Mouse (Mus musculus) MN1 (cell line): ENCODE data around the gene Acan.

Experiments
- DNase-seq: peaks from one replicate; pipeline ENCODE4 v3.0.0-alpha.2; 2016; ENCODE audit warnings: low spot score

Gene Acan

DNA sequence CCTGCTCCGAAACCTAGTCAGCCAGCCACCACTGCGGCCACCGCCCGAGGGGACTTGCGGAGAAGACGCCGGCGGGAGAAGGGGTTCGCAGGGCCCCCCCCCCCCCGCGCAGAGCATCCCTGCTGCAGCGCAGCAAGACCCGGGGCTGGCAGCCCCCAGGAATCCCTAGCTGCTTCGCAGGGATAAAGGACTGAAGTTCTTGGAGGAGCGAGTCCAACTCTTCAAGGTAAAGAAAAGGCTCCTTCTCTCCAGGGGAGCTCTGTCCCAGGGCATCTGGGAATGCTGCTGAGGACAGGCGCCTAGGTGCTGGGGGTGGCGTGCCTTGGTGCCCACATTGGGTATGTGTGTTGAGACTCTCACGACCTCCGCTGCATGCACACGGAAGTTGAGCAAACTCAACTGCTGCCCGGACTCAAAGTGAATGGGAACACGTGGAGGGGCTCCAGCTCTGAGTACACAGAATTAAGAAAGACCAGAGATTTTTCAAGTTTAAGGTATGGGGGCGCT lies at the start of gene Acan:
TSS of gene Acan (plus strand) at position 101 of the 507 bp plus-strand sequence.
- no peak for DNase-seq

DNA sequence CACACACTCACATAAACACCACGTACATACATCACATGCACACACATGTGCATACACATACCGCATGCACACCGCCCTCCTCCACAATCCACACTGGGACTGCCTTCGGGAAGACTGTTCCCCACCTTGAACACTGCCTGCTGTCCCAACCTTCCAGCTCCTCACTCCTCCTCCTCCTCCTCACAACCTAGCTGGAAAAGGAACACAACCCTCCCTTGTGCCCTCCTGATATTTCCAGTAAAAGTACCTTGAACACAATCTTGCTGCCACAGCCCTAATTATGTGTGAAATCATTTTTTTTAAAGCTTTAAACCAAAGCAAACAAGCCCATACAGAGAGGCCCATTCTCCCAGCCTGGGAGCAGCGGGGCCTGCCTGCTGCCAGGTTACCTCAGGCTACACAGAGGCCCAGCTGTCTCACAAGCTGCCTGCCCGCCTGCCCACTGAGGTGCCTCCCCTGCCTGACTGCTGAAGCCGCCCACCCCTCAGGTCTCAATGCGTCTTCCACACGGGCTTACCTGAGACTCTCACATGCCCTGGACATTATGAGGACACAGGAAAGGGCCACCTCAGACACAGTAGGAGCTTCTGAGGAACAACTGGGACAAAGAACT lies 31.9 kb upstream of the Acan start:
- DNase-seq = no peak

DNA sequence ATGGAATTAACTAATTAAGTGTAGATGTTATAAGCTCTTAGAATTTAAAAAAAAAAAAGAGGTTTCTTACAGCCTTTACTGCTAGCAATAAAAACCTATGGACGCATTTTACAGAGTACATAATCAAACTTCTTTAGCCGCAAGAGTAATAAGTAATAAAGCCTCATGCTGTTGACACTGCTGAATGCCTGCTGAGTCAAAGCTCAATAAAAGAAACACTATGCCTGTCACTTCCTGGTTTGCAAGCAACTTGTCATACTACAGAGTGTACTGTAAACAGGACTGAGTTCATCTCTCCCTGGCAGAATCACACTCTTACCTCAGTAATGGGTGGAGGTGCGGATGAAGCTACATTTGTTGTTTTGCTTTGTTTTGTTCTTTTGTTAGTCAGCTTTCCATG lies 24.1 kb upstream of the Acan start:
- no peak for DNase-seq

DNA sequence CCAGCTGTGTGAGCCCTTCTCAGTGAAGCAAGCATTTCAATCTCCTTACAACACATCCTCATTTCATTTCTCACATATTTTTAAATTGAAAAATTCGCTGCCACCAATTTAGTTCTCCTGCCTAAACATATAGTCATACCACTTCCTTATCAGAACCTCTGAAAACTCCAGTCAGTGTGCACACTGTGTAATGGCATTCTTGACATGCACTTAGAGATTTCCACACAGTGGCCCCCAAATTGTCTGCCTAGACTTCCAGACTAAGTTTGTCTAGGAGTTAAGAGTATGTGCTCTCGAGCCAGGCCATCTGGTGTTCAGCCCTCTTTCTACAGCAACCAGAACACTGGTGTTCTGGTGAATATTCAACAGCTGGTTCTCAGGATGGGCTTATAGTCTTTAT lies 19.5 kb upstream of the Acan start:
- no peak for DNase-seq

DNA sequence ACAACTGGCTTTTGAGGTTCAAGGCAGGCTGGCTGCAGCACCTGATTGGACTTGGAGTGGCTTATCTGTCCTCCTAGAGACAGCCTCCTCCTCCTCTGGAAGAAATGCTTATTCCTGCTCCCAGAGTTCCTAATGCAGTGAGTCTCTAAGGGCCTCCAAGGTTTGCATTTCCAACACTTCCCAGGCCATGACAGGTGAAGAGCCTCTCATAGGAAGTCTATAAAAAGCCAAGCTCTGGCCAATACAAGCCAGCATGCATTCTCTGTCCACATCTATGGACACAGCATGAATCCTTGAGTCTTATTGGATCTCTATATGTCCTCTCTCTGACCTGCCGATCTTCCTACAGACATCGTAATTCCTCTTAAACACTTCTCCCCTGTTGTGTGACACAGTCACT lies 18.8 kb upstream of the Acan start:
- DNase-seq = no peak

DNA sequence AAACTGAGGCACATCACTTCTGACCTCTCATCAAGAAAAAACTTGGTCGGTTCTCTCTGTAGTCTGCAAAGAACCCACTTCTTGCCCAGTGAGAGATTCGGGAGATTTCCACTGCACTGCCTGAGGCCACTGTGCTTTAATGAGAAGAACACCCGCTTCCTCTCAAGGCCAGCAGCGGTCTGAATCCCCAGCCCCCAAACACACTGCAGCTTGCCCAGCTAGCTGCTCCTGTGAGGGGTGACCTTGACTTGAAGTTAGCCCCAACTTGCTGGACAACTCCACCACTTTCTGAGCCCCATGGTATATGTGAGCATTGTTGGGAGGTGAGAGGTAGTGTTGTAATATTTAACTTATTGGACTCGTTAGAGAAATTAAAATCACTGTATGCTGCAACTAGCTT lies 1.2 kb upstream of the Acan start:
- no peak for DNase-seq

DNA sequence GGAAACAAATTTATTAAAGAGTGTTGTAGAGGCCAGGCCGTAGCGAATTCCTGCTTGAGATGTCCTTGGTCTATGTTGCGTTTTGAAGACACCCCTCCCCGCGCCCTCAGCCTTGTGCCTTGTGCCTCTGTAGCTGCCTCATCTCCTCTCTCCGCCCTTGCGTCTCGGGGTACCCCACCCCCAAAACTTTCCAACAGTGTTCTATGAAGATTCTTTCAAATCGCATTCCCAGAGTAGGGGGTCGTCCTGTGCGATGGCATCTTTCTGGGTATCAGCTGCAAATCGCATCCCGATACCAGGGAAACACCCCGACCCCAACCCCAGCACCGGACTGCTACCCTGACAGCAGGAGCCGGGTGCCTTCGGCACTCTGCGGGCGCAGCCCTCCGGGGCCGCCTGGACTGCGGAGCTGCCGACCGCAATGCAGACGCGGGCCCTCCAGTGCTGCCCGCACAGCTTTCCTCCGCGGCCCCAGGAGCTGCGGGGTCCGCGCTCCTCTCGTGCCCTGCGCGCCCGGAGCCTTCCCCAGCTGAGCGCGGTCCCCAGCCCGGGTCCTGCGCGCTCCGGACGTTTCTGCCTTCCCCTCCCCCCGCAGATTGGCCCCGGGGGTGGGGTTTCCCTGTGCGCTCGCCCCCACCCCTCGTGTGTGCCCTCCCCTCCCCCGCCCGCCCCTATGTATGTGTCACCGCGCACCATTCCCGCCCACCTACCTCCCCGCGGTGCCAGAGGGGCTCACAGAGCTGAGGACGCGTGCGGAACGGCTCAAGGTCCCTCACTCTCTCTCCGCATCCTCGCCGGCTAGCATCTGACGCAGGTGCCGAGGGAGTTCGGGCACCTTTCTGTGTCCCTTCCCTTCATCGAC lies 531 bp upstream of the Acan start:
- no peak for DNase-seq

DNA sequence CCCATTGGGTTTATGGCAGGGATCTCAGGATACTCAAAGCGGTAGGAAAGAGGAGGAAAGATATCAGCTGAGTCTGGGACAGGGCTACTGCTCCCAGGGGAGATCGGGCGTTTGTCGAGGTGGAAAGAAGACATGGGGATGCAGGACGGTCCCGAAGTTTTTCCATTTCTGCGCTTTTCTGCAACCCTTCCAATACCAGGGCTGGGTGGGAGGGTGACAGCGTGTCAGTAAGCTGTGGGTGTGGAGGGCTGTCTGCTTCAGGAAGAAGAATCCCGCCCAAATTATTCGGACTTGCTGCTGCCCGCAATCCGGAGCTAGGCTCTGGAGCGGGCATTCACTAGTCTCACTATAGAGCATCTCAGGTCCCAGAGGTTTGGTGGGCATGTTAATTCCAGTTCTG lies 828 bp downstream of the Acan start:
- DNase-seq = no peak

DNA sequence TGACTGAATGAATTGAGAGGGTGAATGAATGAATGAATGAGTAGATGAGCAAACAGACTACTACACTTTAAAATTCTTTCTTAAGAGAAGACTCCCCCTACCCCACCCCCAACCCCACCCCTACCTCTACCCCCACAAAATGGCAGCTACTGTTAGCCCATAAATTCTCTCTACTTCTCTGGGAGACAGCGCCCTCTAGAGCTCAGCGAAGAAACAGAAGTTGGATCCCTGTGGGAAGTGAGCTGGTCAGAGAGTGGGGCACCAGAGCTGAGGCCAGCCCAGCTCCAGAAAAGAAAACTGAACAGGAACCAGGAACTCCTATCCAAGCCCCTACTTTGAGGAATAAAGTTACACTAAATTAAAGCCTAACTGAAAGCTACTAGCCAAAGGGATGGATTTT lies 5.3 kb downstream of the Acan start:
- no peak for DNase-seq

DNA sequence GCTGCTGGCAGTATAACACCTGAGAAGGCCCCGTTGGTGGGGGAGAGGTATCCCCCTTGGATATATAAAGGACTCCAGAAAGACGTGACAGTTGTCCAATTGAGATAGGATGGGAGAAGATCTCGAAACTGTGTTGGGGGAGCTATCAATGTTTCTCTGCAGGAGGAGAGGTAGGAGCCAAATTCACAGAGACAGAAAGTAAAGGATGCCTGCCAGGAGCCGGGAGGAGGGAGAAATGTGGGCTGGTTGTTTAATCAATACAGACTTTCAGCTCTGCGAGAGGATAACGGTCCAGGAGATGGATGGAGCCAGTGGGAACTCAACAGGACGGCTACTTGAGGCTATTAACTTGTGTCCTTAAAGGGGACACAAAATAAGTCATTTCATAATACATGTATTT lies 14.2 kb downstream of the Acan start:
- no peak for DNase-seq

DNA sequence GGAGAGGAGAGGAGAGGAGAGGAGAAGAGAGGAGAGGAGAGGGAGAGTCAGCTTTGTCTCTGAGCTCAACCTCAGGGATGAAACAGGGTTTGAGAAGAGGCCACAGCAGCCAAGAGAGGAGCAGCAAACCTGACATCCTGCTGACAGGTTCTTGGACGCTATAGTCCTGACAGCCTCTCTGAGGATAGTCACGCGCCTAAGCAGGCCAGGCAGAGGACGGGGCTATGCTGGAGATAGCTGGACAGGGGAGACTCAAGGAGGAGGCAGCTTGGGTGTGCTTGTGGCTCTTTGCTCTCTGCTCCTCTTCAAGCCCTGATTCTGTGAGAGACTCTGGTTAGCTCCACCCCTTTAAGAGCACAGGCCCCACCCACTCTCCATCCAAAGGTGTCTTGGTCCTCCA lies 14.9 kb downstream of the Acan start:
- no peak for DNase-seq

DNA sequence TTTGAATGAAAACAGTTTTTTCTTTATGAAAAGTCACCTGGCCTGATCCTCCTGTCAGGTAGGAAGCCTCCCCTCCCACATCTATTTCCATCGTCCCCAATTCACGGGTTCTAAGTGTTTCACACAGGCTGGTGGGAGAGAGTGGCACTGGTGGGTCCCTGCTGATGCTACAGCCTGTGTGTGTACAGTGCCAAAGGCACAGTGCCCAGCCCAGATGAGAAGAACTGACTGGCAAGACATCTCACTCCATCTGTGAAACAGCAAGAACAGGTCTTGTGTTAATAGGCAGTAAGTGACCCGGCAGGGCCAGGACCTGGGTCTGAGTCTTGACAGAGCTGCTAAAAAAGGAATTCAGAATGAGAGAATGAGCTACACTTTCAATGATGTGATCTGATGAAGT lies 25.9 kb downstream of the Acan start:
- no peak for DNase-seq

DNA sequence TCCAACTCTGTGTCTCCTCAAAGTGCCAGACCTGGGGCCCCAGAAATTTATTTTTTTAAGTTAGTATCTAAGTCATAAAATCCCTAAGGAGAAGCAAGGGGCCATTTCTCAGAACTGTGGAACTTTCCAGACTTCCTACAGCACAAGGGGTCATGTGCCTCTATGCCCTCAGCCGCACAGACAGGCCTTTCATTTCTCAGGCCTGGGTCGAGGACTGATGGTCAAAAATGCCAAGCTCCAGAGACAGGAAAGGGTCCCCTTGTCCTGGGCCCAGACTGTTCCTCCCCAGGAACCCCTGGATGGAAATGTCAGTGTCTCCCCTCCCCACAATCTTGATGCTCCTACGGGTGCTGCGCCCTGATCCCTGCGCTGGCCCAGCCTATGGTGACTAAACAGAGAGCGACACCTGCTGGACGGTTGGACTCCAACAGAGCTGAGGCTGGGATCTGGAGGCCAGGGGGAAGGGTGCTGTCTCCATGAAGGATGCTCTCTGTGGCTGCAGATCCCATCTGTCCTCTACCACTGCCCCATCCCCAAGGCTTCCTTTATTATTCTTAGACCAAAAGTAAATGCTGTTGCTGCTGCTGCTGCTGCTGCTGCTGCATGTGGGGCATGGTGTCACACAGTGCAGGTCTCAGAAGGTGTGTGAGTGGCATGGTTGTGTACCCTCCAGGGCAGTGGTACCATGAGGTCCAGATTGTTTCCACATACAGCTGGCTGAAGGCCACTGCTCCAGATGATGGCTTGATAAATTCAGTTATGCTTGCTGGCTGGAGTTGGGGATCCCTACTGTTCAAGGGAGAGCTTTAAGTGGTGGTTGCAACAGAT lies 27.5 kb downstream of the Acan start:
- peak; percentile 55 for DNase-seq

DNA sequence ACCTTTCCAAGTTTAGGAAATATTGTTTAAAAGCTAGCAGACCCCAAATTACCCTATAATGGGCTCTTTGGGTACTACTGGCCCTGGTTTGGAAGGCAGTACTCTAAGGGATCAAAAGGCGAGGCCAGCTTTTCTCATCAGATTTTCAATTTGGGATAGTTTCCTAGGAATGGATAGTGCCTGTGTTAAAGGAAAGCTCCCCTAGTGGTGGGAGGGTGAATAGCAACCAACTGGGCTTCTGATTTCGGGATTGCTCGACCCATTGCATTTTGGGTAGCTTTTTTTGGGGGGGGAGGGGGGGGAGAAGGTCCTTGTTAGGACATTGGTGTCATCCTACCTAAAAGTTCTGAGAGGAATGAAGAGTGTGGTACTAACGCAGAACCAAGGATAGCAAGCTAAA lies 35.8 kb downstream of the Acan start:
- no peak for DNase-seq

DNA sequence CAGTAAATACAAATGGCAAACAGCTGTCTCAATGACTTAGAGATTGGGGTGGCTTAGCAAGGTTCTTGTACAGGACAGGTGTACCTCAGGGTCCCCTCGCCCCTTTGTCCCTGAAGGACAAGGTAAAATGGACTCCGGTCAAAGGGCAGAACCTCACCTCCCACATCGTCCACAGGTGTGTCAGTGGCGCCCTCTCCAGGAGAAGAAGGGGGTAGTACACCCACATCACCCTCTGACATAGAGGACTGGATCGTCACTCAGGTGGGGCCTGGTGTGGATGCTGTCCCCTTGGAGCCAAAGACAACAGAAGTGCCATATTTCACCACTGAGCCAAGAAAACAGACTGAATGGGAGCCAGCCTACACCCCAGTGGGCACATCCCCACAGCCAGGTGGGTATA lies 43.2 kb downstream of the Acan start:
- no peak for DNase-seq

DNA sequence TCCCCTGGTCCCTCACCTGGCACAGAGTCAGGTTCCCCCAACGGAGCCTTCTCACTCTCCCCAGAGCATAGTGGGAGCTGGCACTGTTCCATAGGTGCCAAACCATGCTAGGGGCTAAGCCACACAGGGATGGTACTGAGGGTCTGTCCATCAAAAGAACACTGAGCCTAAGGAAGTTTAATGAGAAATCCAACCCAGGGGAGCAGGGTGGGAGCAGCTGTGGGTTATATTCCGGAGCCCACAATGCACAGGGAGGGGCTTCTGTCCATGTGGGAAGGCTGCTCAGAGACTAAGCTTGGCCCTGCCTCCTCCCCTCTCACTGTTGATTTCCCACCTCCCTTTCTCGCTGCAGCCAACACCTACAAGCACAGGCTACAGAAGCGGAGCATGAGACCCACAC lies 60.6 kb downstream of the Acan start:
- no peak for DNase-seq

DNA sequence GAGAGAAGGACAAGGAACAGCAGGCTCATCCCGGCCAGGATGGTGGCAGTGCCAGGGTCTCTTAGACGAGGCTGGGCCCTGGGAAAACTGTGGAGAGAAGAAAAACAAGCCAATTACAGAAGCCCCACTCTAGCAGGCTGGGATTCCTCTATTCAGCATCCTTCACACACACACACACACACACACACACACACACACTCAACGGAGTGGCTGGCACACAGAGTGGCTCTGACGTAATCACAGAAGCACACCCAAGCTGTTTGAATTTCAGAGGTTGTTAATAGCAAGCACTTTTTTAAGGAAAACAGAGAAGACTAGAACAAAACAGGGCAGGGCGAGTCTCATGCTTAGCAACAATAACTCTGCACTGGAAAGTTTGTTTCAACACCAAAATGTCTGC lies 70.2 kb downstream of the Acan start:
- DNase-seq = no peak

DNA sequence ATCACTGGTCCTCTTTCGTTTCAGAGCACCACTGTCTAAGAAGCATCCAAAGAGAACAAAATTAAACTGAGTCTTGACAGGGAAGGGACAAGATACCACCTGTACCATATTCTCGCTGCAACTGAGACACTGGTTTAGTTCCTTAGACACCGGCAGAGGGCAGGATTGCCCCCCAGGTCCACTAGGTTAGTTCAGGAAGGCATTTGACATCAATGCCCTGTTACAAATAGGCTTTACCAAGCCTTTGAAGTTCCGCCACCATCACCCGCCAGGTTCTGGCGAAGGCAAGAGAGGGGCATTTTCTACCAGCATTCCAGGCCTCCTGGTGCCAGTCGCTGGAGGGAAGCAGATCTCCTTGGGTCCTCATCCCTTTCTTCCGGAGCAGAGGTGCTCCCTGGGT lies 76.6 kb downstream of the Acan start:
- no peak for DNase-seq

DNA sequence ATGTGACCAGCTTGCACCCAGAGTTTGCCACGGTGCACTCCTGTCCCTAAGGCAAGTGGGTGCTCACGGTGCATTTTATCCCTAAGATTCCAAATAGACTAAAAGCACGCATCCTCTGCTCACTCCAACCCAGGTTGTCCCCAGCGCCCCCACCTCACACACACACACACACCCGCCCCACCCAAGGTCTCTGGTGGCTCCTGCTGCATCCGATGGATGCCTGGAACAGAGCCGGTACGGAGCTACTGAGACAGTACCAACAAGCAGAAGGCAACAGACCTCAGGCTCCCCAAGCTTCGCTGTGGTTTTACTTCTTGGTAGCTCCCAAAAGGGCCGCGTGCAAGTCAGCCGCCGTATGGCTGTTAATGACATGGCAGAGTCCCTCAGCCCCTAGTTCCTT lies 77.1 kb downstream of the Acan start:
- DNase-seq = no peak

DNA sequence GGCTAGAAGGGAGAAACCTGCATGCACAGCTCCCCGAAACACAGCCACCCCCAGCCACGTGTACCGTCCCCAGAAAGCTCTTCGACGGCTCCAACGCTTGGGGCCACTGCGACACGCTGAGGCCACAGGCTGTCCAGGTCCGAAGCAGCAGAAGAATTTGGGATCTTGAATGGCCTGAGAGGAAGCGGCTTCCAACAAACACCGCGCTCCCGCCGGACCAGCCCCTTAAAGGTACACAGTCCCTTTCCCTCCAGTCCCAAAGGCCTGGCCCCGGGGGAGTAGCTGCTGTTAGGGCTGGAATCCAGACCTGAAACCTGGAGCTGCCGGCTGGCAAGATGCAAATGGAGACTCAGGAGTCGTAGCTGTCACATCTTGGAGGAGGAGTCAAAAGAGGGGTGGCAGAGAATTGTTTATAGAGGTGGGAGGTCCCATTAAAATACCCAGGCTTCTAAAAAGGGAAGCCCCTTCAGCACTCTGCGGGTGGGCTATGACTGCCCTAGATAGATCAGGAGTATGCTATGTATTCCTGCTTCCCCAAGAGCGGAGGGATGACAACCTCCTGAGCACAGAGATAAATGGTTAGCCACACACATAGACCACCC lies 77.7 kb downstream of the Acan start, which contains the start of gene Hapln3:
TSS of gene Hapln3 (minus strand) at position 176 of the 602 bp plus-strand sequence.
- no peak for DNase-seq

DNA sequence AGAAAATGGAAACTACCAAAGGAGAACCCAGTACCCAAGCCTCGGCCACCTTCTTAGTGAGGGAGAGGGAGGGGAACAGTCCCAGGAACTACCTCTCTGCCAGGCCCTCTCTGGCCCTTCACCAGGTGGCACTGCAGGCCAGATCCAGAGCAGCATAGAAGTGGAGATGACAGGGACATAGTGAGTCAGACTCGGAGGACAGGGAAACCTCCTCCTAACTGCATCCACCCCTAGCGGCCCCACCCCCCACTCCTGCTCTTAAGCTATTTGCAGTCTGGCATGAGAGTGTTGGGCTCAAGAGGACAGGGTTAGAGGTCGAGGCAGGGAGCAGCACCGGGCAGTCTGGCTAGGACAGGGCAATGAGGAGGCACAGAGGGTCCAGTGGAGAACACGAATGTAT lies 80.1 kb downstream of the Acan start:
- no peak for DNase-seq

DNA sequence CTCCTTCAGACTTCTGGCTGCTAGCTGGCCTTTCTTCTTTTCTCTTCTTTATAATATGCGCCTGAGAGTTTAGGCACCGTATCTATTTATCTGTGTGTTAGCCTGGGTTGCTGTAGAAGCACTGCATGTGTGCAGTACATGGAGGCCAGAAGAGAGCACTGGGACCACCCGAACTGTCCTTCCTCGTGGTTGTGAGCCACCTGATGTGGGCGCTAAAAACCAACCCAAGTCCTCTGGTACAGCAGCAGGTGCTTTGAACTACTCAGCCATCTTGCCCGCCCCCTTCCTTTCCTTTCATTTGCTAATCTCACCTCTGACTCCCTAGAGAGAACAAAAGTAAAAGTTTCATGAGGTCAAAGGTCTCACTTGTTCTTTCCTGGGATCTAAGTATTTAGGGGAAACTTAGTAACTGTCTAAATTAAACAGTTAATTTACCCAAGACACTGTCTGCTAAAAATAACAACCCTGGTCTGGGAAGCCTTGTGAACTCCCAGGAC lies 86.1 kb downstream of the Acan start:
- no peak for DNase-seq
